Mouse (Mus musculus) ES-Bruce4 (cell line): ENCODE measurements around the gene Phf13.

Experiments used
- CTCF ChIP-seq: IDR thresholded peaks from one replicate; pipeline ENCODE4 v1.8.1; 2011; ENCODE audit warnings: low read depth, low read length
- EP300 ChIP-seq: IDR thresholded peaks from 2 replicates; pipeline ENCODE4 v1.6.1; 2011; ENCODE audit warnings: low read depth, low read length; ENCODE audit not compliant: insufficient read depth
- POLR2A ChIP-seq: IDR thresholded peaks from one replicate; pipeline ENCODE4 v1.8.1; 2011; ENCODE audit warnings: low read length; ENCODE audit not compliant: insufficient read depth

DNA sequence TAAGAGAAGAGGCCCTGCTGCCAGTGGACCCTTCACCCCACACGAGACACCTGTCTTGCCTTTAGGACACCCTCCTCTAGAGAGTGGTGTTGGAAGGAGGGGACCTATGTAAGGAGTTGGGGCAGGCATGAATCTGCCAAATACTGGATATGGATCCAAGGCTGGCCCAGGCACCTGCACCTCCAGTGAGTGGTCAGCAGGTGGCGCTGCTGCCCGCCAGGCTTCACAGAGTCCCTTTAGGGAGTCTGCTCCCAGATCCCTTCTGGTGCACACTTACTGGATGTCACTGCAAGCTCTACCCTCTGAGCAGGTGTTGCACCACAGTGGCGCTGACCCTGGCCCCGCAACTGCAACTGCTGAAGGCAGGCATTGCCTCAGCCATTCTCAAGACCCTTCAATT, 14.7 kb downstream of the Phf13 start:
- TF ChIP-seq EP300 (0 out of 2 replicates have a peak, but pooled peaks have one; percentile 56), CTCF (peak; percentile 97), POLR2A (no peak)
